Mouse (Mus musculus) B cell, adult 2 months (primary cell): ENCODE data around the gene Serpina3a.

Experiments used
- DNase-seq, 2 experiments: peaks; one replicate each; pipeline ENCODE4 v3.0.0; 2022

The Serpina3a gene

DNA sequence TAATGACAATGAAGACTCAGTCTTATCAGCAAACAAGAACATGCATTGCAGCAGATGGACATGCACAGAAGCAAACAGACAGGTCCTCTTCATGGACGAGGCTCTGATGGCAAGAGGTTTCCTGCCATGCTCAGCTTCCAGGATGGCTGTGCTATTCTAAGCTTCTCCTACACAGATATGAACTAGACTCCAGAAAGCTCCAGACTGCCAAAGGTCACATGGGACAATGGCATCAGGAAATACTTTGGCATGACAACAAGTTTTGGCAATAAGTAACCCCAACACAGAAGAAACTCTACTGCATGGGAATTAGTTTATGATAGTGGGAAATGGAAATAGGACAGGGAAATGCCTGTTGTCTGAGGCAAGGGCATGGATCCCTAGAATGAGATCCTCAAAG lies 30.8 kb downstream of the Serpina3a start:
- DNase-seq = no peak

DNA sequence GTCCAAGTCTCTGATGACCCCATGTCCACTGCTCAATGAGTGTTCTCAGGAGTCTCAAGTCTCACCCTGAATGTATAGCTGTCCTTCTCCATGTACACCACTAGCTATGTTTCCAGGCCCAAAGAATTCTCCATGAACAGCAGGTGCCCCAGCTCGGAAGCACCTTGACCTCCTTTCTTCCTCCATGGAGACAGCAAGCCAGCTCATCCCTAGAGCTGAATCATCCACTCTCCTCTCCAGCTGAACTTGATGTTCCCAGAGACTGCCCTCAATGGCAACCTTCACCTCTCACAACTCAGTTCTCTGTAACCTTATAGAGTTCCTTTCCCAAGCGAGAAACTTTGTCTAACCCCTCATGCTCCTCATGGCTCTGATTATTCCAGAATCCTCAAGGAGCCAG lies 33.0 kb downstream of the Serpina3a start:
- DNase-seq = no peak

DNA sequence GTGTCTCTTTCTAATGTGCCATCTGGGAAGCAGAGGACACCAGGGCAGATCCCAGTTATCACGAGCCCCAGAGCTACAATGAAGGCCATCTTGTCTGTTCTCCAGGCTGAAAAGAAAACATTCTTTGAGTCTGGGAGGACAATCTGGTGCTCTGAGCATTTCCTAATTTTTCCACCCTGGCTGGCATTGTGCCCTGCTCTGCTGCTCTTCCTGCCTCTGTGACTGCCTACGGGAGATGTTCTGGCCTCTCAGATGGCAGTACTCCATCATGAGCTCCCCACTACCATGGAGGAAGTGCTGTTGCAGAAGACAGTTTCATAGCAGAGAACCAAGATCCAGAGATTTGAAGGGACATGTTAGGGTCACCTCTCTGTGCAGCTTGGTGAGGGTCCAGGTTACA lies 39.5 kb downstream of the Serpina3a start:
- DNase-seq = no peak

DNA sequence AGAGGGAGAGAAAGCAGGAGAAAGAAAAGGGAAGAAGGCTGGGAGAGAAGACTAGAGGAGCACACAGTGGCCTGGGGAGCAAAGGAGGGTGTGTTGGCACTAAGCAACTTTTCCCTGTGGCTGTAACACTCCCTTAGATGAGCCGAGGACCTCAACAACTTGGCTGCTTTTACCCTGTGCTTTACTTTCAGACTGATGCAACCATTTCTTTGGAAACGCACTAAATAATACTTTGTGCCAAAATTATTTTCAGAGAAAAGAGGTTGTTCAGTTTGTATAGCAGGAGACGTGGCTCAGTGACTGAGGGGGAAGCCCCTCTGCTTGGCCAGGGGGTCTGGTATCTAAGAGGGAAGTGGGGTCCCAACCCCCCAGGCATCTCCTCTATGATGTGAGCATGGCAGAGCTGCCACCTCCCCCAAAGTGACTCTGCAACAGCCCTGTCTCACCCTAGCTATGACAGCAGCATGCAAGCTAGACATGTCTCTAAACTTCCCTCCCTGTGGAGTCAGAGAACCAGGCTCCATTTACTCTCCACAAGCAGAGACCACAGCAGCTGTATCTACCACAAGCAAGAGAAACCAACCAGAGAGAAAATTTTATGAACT lies 40.6 kb downstream of the Serpina3a start:
- DNase-seq = no peak

DNA sequence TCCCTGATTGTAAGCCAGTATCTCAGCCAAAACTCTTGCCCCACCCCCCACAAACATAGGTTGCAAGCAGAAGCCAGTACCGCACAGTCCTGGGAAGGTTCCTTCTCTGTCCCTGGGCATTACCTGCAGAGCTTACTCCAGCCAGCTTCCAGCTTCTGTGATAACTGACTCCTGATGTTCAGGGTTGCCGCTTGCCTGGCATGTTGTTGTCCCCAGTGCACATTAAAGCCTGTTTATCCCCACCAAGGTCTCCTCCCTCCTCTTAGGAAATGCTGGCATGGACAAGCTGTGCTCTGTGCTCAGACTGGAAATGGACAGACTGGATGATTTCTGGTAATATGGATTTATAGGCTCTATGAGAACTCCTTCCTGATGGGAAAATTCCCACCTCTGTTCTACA lies 41.1 kb downstream of the Serpina3a start, which contains the start of gene Serpina3c:
Serpina3c (minus strand) TSS at position 215 of the 400 bp plus-strand sequence.
- DNase-seq = no peak
